Mouse (Mus musculus) gastrocnemius, postnatal 36 days (tissue): Measurements from ENCODE around the gene Tmc4. TPM values are rescaled to one million over a fixed set of nuclear protein-coding genes. Genes with fewer than 3 reads are reported as not detected.

Experiments used
- DNase-seq, 2 experiments: peaks; one replicate each; pipeline ENCODE4 v3.0.0; 2022
- intact Hi-C: fragments of 180-260 bp; cut with DNase I; formaldehyde crosslinking; loops from one replicate; pipeline ENCODE4 v1.15.1; 2025
- total RNA-seq, 2 experiments: library from RNA; stranded (reverse); gene quantifications; 2 replicates each; pipeline ENCODE4 v1.2.3; 2021

Tmc4 gene
- total RNA-seq, 2 experiments from 2014 or later, result 0.43 to 0.94 TPM

- no peak for DNase-seq
- intact Hi-C loops, result loop anchor here (10.0 kb wide), 1 partner anchor 1391 kb away; the partner anchor contains the start of gene Epn1
Observed at GRCm38 (mm10) chr7:3693809-3694075, 16.4 kb upstream of the Tmc4 start.

GRCm38 (mm10) chr7:3692987-3693808, 15.8 kb upstream of the Tmc4 start, which contains the start of gene Mboat7:
TSS of gene Mboat7 (minus strand) at chr7:3693523.
- peak; percentile 94 to 95 for DNase-seq

GRCm38 (mm10) chr7:3692382-3692986, 15.1 kb upstream of the Tmc4 start, which contains the start of gene Tsen34:
TSS of gene Tsen34 (plus strand) at chr7:3692863.
- DNase-seq, result no peak
- intact Hi-C loops, result loop anchor here (10.0 kb wide), 1 partner anchor 1392 kb away; the partner anchor contains the start of gene Epn1

More at GRCm38 (mm10) chr7:3692987-3693808, 15.8 kb upstream of the Tmc4 start, which contains the start of gene Mboat7:
- intact Hi-C loops, result loop anchor here (10.0 kb wide), 1 partner anchor 1392 kb away; the partner anchor contains the start of gene Epn1

GRCm38 (mm10) chr7:3691919-3692318, 14.6 kb upstream of the Tmc4 start:
- DNase-seq, result no peak

GRCm38 (mm10) chr7:3685400-3686187, 8.2 kb upstream of the Tmc4 start:
- DNase-seq, result no peak

More at GRCm38 (mm10) chr7:3691919-3692318, 14.6 kb upstream of the Tmc4 start:
- intact Hi-C loops, result loop anchor here (10.0 kb wide), 1 partner anchor 1393 kb away; the partner anchor contains the start of gene Epn1

GRCm38 (mm10) chr7:3684698-3685097, 7.3 kb upstream of the Tmc4 start:
- intact Hi-C loops, result no loop called here
- DNase-seq, result no peak

More at GRCm38 (mm10) chr7:3685400-3686187, 8.2 kb upstream of the Tmc4 start:
- intact Hi-C loops, result no loop called here

GRCm38 (mm10) chr7:3683908-3684550, 6.7 kb upstream of the Tmc4 start:
- no peak for DNase-seq
- intact Hi-C loops, result no loop called here

- no peak for DNase-seq
- intact Hi-C loops, result no loop called here
Observed at GRCm38 (mm10) chr7:3676371-3676770, 982 bp downstream of the Tmc4 start.

GRCm38 (mm10) chr7:3675228-3675548, 2.2 kb downstream of the Tmc4 start:
- intact Hi-C loops, result no loop called here
- DNase-seq, result no peak

- peak; percentile 69 to 77 for DNase-seq
- intact Hi-C loops, result no loop called here
Observed at GRCm38 (mm10) chr7:3674507-3675227, 2.7 kb downstream of the Tmc4 start.

- no peak for DNase-seq
- intact Hi-C loops, result loop anchor here (2.0 kb wide), 1 partner anchor 38 kb away; the partner anchor contains the start of genes Prpf31 and Tfpt
Observed at GRCm38 (mm10) chr7:3666921-3667391, 10.4 kb downstream of the Tmc4 start.

- intact Hi-C loops, result loop anchor here (2.0 kb wide), 1 partner anchor 37 kb away; the partner anchor contains the start of genes Prpf31 and Tfpt
Observed at GRCm38 (mm10) chr7:3665215-3666114, 11.9 kb downstream of the Tmc4 start, which contains the start of gene Leng1. TSS of gene Leng1 (minus strand) at chr7:3665840.

GRCm38 (mm10) chr7:3664524-3665214, 12.7 kb downstream of the Tmc4 start:
- intact Hi-C loops, result no loop called here
- DNase-seq, result no peak

More at GRCm38 (mm10) chr7:3665215-3666114, 11.9 kb downstream of the Tmc4 start, which contains the start of gene Leng1:
- peak; percentile 91 to 96 for DNase-seq

- intact Hi-C loops, result no loop called here
- DNase-seq, result no peak
Observed at GRCm38 (mm10) chr7:3658578-3658977, 18.8 kb downstream of the Tmc4 start.

- intact Hi-C loops, result no loop called here
Observed at GRCm38 (mm10) chr7:3656966-3657365, 20.4 kb downstream of the Tmc4 start.

GRCm38 (mm10) chr7:3646641-3647040, 30.7 kb downstream of the Tmc4 start:
- intact Hi-C loops, result no loop called here
- DNase-seq, result no peak

More at GRCm38 (mm10) chr7:3656966-3657365, 20.4 kb downstream of the Tmc4 start:
- no peak for DNase-seq

- intact Hi-C loops, result no loop called here
- DNase-seq, result no peak
Observed at GRCm38 (mm10) chr7:3646188-3646587, 31.2 kb downstream of the Tmc4 start.
